Mouse (Mus musculus) frontal cortex, postnatal 10 days (tissue): ENCODE data around the gene Ercc5.

Experiments
- DNase-seq, 2 experiments: peaks; one replicate each; pipeline ENCODE4 v3.0.0; 2022; ENCODE audit warnings: low spot score in 2 of 2, mixed read lengths in 1 of 2

Gene Ercc5

DNA sequence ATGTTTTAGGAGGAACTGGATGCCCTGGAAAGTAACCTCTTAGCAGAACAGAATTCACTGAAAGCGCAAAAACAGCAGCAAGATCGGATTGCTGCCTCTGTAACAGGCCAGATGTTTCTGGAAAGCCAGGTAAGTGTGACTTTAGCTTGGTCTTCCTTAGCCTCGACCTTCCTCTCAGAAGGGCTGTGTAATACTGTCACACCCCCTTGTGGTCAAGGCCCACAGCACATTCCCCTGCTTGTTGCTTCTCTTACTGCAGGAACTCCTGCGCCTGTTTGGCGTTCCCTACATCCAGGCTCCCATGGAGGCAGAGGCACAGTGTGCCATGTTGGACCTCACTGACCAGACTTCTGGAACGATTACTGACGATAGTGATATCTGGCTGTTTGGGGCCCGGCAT, 26.4 kb downstream of the Ercc5 start:
- no peak for DNase-seq

DNA sequence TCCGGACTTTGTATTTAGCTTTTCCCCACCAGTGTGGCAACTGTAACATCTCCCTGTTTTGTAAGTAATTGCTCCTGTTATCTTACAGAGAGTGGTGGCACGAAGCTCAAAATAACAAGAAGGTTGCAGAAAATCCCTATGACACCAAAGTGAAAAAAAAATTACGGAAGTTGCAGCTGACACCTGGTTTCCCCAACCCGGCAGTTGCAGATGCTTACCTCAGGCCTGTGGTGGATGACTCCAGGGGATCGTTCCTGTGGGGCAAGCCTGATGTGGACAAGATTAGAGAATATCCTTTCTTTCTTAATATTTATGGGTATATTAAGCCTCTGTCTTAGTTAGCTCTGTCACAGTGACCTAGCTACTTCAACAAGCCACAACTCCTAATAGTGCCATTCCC, 30.5 kb downstream of the Ercc5 start:
- no peak for DNase-seq

DNA sequence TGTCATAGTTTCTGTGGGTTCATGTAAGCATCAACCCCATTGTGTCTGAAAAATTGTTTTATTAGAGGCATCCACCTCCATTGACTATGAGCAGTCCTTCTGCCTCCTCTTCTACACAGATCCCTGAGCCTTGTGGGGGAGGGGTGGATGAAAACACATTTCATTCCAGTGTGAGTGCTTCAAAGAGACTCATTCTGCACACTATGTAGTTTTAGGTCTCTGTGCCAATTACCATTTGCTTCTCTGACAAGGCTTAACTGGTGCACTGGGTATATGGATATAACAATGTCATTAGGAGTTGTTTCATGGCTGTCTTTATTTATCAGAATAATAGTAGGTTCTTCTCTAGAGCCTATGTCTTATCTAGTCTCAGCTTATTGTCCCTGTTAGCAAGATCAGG, 38.9 kb downstream of the Ercc5 start:
- DNase-seq: no peak

DNA sequence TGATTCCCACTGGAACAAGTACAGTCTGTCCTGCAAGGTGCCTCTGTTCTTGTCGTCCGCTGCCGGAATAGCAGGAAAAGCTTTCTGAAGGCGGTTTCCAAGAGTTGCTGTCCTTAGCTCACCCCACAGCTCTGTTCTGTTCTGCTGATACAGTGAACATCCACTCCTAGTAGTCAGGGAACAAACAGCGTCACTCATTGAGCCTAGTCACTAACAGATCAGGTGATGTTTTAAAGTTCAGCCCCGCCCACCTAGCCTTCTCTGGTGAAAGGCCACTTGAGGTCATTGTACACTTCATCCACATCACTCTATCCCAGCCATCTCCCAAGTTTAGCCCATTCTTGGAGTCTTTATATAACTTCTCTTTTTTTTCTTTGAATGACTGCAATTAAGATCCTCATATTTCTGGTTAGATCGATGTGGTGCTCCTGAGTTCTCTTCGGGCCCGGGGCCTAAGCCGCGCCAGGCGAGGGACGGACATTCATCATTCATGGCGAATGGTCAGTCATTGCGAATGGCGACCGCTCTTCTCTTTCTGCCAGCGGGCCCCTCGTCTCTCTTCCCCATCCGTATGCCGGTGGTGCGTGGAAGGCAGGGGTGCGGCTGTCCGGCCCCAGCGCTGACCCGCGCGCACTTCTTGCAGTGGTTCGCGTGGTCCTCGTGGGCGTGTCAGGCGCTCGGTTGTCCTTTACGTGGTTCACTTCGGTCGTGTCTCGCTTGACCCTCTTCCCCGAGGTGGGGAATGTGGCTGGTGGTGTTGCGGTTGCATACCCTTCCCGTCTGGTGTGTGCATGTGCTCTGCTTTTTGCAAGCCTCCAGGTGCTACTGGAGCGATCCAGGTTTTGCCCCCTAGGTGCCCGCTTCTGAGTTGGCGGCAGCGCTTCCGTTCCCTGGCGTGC, 51.0 kb downstream of the Ercc5 start:
- DNase-seq: peak; percentile 31 to 64

DNA sequence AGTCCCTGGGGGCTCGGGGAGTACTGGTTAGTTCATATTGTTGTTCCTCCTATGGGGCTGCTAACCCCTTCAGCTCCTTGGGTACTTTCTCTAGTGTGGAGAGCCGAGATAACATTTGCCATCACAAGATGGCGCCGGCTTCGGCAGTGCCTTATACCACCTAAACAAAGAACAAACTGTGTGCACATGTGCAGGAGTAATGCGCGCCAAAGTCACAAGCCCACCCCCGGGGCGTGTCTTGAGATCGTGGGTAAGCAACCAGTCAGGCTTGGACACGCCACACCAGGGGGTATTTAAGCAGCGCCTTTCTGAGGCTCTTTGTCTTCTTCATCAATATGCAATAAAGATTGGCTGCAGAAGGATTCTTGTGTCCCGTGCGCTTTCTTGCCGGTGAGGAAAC, 55.3 kb downstream of the Ercc5 start:
- no peak for DNase-seq

DNA sequence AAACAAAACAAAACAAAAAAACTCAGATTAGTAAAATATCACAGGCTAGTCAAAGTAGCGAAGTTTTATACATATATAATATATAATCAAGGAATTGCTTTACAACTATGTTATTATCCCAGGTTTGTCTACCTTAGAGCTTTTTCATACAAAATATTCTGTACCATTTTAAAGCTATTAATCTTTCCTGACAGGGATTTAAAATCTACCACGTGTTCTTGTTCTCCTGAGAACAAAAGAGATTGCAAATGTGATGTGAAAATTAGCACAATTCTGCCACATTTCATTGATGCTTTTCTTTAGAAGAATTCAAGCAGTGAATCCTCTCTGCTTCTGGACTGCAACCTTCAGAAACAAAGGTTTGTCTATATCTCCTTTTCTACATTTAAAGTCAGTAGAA, 66.9 kb downstream of the Ercc5 start:
- no peak for DNase-seq

DNA sequence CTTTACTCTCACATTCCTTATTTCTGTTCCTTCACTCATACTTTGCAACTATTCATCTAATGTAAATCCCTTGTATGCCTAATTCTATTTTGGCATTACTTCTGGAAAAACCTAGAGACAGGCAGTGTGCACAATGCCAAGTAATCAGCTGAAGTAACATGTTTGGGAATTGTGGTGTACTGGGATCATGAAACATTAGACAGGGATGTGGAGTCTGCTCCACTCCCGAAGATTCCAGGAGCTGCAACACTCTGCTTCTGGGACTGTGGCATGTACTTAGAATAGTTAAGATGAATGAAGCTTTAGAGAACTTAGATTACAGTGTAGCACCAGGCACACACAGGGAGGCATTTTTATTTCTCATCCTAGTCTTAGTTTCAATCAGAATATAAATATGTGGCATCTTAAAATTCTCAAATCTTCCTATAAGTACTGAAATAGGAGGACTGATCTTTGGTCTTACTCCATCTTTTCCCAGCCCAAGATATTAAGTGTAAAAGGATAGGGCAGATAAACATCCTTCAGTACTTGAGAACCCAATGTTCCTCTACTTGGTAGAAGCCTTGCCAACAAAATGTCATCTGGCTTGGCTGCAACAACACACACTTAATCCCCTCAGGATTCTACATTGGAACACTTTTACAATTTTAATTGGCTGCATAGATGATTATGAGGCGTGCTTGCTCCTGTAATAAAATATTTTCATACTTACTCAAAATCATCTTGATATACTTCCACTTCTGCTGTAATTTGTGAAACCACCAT, 69.0 kb downstream of the Ercc5 start:
- DNase-seq: no peak

DNA sequence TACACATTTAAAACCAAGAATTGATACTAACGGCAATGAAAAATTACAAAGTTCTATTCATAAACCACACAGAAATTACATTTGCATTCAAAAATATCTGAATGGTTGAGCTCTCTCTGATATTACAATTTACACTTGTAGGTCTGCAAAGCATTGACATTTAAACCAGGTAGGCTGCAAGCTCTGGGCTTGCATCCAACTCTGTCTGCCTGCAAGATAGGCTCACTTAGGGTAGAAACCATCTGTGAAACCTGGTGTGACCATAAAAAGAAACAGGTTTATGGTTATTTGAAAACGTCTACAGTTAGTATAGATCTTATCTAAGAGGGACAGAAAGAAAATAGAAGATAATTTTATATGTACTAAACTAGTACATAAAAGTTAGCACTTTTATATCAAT, 69.6 kb downstream of the Ercc5 start:
- DNase-seq: no peak

DNA sequence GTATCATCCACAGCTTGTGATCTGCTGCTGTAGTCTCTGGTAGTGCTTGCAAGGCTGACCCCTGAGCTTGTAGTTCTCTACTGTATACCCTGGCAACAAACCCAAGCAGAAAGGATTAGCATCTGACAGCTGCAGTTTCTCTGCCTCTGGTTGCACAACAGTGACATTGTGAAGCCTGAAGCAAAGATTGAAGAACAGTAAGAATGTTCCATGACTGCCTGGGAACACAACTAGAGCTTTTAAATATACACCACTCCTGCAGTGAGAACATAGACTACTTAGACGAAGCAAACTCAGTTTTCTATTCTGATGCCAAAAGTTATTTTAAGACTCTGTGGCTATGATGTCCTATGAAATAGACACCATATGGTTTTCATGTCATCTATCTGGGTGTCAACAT, 71.3 kb downstream of the Ercc5 start, which contains the start of gene Mettl21e:
TSS of gene Mettl21e (minus strand) at position 86 of the 400 bp plus-strand sequence.
- no peak for DNase-seq

DNA sequence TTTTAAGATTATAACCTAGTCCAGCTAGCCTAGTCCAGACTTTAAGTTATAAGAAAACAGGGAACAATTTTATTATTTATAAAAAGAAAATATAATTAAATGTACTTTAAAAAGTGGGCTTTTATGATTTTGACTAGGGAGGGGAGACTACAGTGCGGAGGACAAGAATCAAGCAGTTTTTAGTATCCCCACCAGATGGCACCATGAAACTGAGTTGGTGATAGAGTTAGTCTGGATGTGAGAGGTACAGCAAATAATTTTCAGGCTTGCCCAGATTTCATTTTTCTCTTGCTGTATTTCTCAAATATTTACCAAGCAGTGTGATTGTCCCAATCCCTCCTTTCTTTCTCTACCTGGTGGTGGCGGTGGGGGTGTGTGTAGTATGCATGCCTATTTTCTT, 81.5 kb downstream of the Ercc5 start:
- peak in 1 of 2 experiments; percentile 49 for DNase-seq
